Mouse (Mus musculus): Measurements from ENCODE around the gene Olfr12. TPM values are rescaled to one million over a fixed set of nuclear protein-coding genes. Genes with fewer than 3 reads are reported as not detected.

The Olfr12 gene
- polyA plus RNA-seq, 1 experiment: not detected

DNA sequence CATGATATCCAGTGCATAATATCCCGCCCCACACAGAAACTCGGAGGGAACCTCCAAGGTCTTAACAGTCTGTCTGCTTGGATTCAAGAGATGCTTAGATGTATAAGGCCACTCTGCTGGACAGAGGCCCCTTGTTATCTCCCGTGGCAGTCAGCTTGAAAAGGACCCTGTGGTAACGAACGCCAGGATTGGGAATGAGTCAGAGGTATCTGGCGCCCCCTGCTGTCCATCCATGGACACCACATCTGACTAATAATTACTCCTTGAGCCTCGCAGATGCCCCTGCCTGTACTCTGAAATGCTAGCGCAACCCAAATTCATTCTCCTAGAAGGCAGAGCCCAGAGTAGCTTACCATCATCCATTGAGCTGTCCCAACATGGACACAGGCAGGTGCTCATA, 30.2 kb downstream of the Olfr12 start:
- 0 out of 2 replicates have a peak, but pooled peaks cover 1% of the 10 kb centered on the region for H3K4me1 ChIP-seq (ENCODE audit: control insufficient read depth, insufficient read depth, low read length)
- H3K27ac ChIP-seq (ENCODE audit: insufficient read depth, low read length): no peak overlapping the region
- TF ChIP-seq CTCF (IDR thresholded peaks at IDR 0.05; ENCODE audit: extremely low read depth, insufficient read depth, low read length) (peak; percentile 87), POLR2A (IDR thresholded peaks at IDR 0.05; ENCODE audit: extremely low read depth, insufficient read depth, low read length) (no peak)
- H3K4me3 ChIP-seq (ENCODE audit: insufficient read depth, low read length): no peak overlapping the region

DNA sequence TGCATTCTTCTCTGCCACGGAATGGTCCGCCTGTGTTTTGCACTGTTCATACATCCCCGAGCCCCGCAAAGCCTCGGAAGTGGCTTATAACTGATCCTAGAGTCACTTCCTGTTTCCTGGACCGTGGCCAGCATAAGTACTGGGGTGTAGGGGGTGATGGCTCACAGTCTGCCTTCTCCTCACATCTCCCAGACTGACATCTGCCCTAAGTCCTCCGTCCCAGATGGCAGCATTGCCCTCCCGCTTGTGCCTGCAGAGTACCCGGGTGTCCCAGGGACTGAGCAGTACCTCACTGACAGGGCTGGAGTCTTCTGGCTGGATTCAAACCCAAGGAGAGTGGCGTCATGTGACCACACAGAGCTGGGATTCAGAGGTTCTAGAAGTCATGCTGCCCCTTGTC, 30.6 kb downstream of the Olfr12 start:
- Histone ChIP-seq H3K4me3 (ENCODE audit: insufficient read depth, low read length) (no peak overlapping the region), H3K27ac (ENCODE audit: insufficient read depth, low read length) (no peak overlapping the region), H3K4me1 (ENCODE audit: control insufficient read depth, insufficient read depth, low read length) (0 out of 2 replicates have a peak, but pooled peaks cover 1% of the 10 kb centered on the region)
- TF ChIP-seq CTCF (IDR thresholded peaks at IDR 0.05; ENCODE audit: extremely low read depth, insufficient read depth, low read length) (no peak), POLR2A (IDR thresholded peaks at IDR 0.05; ENCODE audit: extremely low read depth, insufficient read depth, low read length) (no peak)

DNA sequence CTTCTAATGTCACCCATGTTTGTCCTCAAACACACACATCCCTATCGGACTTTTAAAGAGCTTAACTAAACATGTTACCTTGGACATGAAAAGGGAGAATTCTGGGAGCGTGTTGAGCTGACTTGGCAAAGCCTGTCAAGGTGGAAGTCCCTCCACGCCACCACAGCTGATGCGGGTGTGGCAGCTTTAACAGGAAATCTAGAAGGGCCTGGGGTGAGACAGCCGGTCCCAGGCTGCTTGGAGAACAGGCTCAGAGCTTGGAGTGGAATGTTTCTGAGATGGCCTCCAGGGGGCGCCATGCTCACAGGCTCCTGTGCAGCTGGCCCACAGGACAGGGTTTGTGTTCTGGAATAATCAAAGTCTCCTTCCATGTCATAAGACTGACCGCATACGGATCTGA, 31.1 kb downstream of the Olfr12 start, which contains the start of gene Otos:
Gene Otos (minus strand): TSS at position 169 of the 400 bp plus-strand sequence.
- H3K4me3 ChIP-seq (ENCODE audit: insufficient read depth, low read length): no peak within 1 kb of the TSS
- H3K27ac ChIP-seq (ENCODE audit: insufficient read depth, low read length): no peak within 1 kb of the TSS
- TF ChIP-seq POLR2A (IDR thresholded peaks at IDR 0.05; ENCODE audit: extremely low read depth, insufficient read depth, low read length): no peak
- peak; percentile 75 for TF ChIP-seq CTCF (IDR thresholded peaks at IDR 0.05; ENCODE audit: extremely low read depth, insufficient read depth, low read length)
- H3K4me1 ChIP-seq (ENCODE audit: control insufficient read depth, insufficient read depth, low read length): 0 out of 2 replicates have a peak, but pooled peaks cover 1% of the 10 kb centered on the region

DNA sequence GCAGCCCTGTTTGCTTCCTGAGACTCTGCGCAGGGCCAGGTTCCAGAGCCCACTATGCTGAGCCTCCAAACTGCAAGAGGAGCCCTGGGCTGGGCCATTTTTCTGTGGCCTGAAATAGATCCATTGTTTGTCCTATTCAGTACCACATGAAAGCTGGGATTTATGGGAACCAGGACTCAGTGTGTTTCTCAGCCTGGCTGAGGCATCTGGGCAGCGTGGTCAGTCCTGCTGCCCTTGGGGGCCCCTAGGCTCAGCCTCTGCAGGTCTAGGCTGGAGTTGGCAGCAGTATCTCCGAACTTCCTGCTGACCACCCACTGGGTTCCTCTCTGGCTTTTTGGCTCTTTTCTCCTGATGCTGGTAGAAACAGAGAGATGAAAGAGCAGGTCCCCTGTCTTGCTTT, 33.9 kb downstream of the Olfr12 start:
- Histone ChIP-seq H3K27ac (ENCODE audit: insufficient read depth, low read length) (no peak overlapping the region), H3K4me1 (ENCODE audit: control insufficient read depth, insufficient read depth, low read length) (0 out of 2 replicates have a peak, but pooled peaks cover 1% of the 10 kb centered on the region), H3K4me3 (ENCODE audit: insufficient read depth, low read length) (no peak overlapping the region)
- TF ChIP-seq POLR2A (IDR thresholded peaks at IDR 0.05; ENCODE audit: extremely low read depth, insufficient read depth, low read length) (no peak), CTCF (IDR thresholded peaks at IDR 0.05; ENCODE audit: extremely low read depth, insufficient read depth, low read length) (no peak)

DNA sequence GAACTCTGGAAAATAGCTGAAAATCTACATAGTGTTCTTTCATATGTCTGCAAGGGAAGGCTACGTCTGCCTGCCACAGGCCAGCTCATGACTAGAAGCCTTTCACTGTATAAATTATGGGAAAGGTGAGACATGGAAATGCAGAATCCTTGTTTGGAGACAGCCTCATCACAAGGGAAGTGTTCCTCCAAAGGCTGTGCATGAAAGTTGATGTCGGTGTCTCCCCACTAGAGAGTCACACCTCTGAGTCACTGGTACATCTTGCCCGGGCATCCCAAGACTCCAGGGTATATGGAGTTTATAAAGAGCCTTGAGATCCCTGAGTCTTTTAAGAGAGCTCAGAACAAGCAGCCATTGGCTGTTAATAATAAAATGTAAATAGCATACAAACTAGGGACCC, 35.6 kb downstream of the Olfr12 start:
- H3K4me1 ChIP-seq (ENCODE audit: control insufficient read depth, insufficient read depth, low read length): 0 out of 2 replicates have a peak, but pooled peaks cover 1% of the 10 kb centered on the region
- H3K27ac ChIP-seq (ENCODE audit: insufficient read depth, low read length): no peak overlapping the region
- TF ChIP-seq POLR2A (IDR thresholded peaks at IDR 0.05; ENCODE audit: extremely low read depth, insufficient read depth, low read length) (no peak), CTCF (IDR thresholded peaks at IDR 0.05; ENCODE audit: extremely low read depth, insufficient read depth, low read length) (no peak)
- no peak overlapping the region for H3K4me3 ChIP-seq (ENCODE audit: insufficient read depth, low read length)

DNA sequence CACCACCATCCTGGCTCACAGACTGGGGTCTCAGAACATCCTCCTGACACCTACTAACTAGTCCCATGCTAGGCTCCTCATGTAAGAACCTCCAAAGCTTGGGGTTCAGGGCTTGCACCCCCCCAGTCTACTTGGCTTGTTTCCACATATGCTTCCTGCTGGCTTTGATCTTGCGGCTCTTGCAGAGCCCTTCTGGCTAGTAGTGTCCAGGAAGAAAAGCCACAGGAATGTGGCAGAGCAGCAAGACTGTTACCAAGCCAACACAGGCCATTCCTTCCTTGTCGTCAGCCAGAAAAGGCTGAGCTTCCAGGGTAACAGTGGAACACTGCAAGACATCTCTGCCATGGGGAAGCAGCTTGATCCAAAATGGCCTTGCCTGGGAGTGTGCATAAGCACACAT, 37.1 kb downstream of the Olfr12 start:
- no peak overlapping the region for H3K4me3 ChIP-seq (ENCODE audit: insufficient read depth, low read length)
- H3K27ac ChIP-seq (ENCODE audit: insufficient read depth, low read length): no peak overlapping the region
- 0 out of 2 replicates have a peak, but pooled peaks cover 1% of the 10 kb centered on the region for H3K4me1 ChIP-seq (ENCODE audit: control insufficient read depth, insufficient read depth, low read length)
- no peak for TF ChIP-seq CTCF (IDR thresholded peaks at IDR 0.05; ENCODE audit: extremely low read depth, insufficient read depth, low read length)
- no peak for TF ChIP-seq POLR2A (IDR thresholded peaks at IDR 0.05; ENCODE audit: extremely low read depth, insufficient read depth, low read length)

DNA sequence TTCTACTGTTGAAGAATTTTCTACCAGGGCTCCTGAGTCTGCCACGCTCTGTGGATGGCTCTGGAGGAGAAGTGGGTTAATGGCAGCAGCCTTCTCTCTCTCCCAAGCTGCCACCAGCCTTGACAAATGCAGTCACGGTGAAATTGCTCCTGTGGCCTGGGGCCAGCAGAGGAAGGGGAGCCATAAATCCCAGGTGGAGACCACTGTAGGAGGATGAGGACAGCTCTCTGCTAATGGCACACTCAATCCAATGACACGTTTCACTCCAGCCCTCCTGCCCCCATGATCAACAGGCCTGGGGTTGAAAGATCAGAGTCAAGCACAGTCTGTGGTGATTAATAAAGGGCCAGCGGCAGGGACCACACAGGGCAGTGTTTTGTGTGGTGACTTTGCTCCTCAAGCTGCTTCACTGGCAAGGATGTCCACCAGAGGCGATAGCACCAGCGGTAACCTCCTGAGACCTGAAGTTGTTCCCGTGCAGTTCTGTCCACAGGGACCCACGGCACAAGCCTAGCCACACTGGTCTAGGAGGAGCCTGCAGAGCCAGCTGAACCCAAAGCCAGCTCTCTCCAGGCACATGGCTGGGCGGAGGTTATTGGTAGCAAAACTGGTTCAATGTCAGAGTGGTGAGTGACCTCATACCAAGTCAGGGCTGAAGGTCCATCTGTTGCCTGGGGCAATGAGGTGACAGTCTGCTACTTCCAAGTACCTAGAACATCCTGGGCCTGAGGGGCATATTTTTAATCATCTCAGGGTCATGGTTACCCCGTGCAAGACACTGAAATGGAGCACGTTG, 39.6 kb downstream of the Olfr12 start:
- no peak overlapping the region for H3K4me3 ChIP-seq (ENCODE audit: insufficient read depth, low read length)
- H3K27ac ChIP-seq (ENCODE audit: insufficient read depth, low read length): no peak overlapping the region
- TF ChIP-seq POLR2A (IDR thresholded peaks at IDR 0.05; ENCODE audit: extremely low read depth, insufficient read depth, low read length): no peak
- no peak for TF ChIP-seq CTCF (IDR thresholded peaks at IDR 0.05; ENCODE audit: extremely low read depth, insufficient read depth, low read length)
- H3K4me1 ChIP-seq (ENCODE audit: control insufficient read depth, insufficient read depth, low read length): no peaks in the 10 kb centered on the region

DNA sequence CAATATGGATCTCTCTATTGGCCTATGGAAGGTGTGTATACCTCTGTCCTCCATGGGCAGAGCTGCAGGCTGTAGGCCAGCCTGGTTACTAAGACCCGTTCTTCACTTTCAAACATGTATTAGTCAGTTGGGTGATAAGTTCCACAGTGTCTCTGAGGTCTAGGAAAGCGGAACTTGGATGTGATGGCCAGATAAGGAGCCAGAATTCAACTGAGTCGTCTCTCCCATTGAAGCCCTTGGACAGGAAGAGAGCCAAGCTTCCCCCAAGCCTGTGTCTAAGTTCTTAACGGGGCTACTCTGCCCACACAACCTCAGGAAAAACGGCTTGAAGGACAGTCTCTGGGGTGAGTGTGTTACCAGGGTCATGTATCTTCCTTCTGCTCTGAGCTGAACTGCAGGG, 41.8 kb downstream of the Olfr12 start:
- TF ChIP-seq POLR2A (IDR thresholded peaks at IDR 0.05; ENCODE audit: extremely low read depth, insufficient read depth, low read length) (no peak), CTCF (IDR thresholded peaks at IDR 0.05; ENCODE audit: extremely low read depth, insufficient read depth, low read length) (no peak)
- Histone ChIP-seq H3K4me1 (ENCODE audit: control insufficient read depth, insufficient read depth, low read length) (no peaks in the 10 kb centered on the region), H3K4me3 (ENCODE audit: insufficient read depth, low read length) (no peak overlapping the region), H3K27ac (ENCODE audit: insufficient read depth, low read length) (no peak overlapping the region)

DNA sequence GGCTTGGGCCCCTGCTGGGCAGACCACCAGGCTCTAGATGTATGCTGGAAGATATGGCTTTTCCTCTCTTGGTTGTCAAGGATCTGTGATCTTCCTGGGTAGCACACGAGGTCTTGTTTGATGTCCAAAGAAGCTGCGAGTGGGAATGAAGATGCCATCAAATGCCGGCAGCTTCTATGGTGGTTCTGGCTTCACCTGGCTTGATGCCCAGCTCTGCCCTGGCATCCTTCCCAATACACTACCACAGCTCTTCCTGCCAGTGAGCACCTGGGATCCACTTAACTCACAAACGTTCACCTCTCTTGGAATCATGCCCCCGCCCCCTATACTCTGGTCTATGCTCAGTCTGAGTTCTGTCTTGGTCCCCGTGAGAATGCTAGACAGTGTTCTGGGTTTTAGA, 49.5 kb downstream of the Olfr12 start:
- TF ChIP-seq CTCF (IDR thresholded peaks at IDR 0.05; ENCODE audit: extremely low read depth, insufficient read depth, low read length): no peak
- TF ChIP-seq POLR2A (IDR thresholded peaks at IDR 0.05; ENCODE audit: extremely low read depth, insufficient read depth, low read length): no peak
- Histone ChIP-seq H3K4me1 (ENCODE audit: control insufficient read depth, insufficient read depth, low read length) (no peaks in the 10 kb centered on the region), H3K4me3 (ENCODE audit: insufficient read depth, low read length) (no peak overlapping the region), H3K27ac (ENCODE audit: insufficient read depth, low read length) (no peak overlapping the region)

DNA sequence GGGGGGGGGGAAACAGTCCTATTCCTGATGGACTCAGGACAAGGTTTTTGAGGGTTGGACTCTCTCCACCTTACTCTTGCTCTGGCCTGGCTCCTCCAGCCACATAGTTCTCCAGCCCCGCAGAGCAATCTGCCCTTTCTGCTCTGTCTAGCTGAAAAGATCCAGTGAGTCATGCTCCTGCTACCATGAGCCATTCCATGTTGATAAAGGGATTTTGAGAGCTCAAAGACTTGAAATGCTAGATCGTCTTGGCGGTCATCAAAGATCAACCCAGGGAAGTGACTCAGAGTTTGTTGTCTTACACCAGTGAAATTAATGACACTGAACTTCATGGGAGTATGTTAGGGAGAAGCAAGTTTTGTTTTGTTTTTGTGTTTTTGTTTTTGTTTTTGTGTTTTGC, 51.8 kb downstream of the Olfr12 start:
- Histone ChIP-seq H3K4me1 (ENCODE audit: control insufficient read depth, insufficient read depth, low read length) (no peaks in the 10 kb centered on the region), H3K27ac (ENCODE audit: insufficient read depth, low read length) (no peak overlapping the region), H3K4me3 (ENCODE audit: insufficient read depth, low read length) (no peak overlapping the region)
- TF ChIP-seq CTCF (IDR thresholded peaks at IDR 0.05; ENCODE audit: extremely low read depth, insufficient read depth, low read length) (no peak), POLR2A (IDR thresholded peaks at IDR 0.05; ENCODE audit: extremely low read depth, insufficient read depth, low read length) (no peak)

Data from cortical plate, adult 2 months (tissue).